Mouse (Mus musculus) heart, postnatal 10 days (tissue): ENCODE data around the gene Ankrd13a. TPM values are rescaled to one million over a fixed set of nuclear protein-coding genes. Genes with fewer than 3 reads are reported as not detected.

Experiments
- DNase-seq, 2 experiments: peaks; one replicate each; pipeline ENCODE4 v3.0.0; 2021
- intact Hi-C: fragments of 180-260 bp; cut with DNase I; formaldehyde crosslinking; loops from one replicate; pipeline ENCODE4 v1.15.1; 2025
- total RNA-seq, 2 experiments: library from RNA; stranded (reverse); gene quantifications; 2 replicates each; pipeline ENCODE4 v1.2.3; 2021

Ankrd13a gene
- 10 to 100 TPM; 54.4 to 55.6 TPM for total RNA-seq

- intact Hi-C loops: loop anchor here (5.0 kb wide), 1 partner anchor 67 kb away; the partner anchor contains the start of gene Tchp
- DNase-seq: peak; percentile 93
Measured at GRCm38 (mm10) chr5:114774403-114775051, at the start of gene Ankrd13a. Gene Ankrd13a (plus strand): TSS chr5:114774677.

GRCm38 (mm10) chr5:114728160-114728559, 46.3 kb upstream of the Ankrd13a start:
- intact Hi-C loops: no loop called here
- DNase-seq: peak; percentile 66 to 68

- DNase-seq: peak; percentile 55 to 57
- intact Hi-C loops: no loop called here
Measured at GRCm38 (mm10) chr5:114730129-114730528, 44.3 kb upstream of the Ankrd13a start.

GRCm38 (mm10) chr5:114731498-114731897, 43.0 kb upstream of the Ankrd13a start:
- no peak for DNase-seq
- intact Hi-C loops: no loop called here

- no peak for DNase-seq
Measured at GRCm38 (mm10) chr5:114731969-114732368, 42.5 kb upstream of the Ankrd13a start.

GRCm38 (mm10) chr5:114733606-114734005, 40.9 kb upstream of the Ankrd13a start:
- intact Hi-C loops: no loop called here
- no peak for DNase-seq

More at GRCm38 (mm10) chr5:114731969-114732368, 42.5 kb upstream of the Ankrd13a start:
- intact Hi-C loops: no loop called here

GRCm38 (mm10) chr5:114737090-114737887, 37.2 kb upstream of the Ankrd13a start:
- intact Hi-C loops: no loop called here
- peak in 1 of 2 experiments; percentile 25 for DNase-seq

GRCm38 (mm10) chr5:114738707-114739241, 35.7 kb upstream of the Ankrd13a start:
- intact Hi-C loops: loop anchor here (2.0 kb wide), 1 partner anchor 34 kb away; no protein-coding TSS in a partner anchor
- peak; percentile 82 to 88 for DNase-seq

GRCm38 (mm10) chr5:114740595-114740994, 33.9 kb upstream of the Ankrd13a start:
- intact Hi-C loops: no loop called here
- no peak for DNase-seq

GRCm38 (mm10) chr5:114742572-114742971, 31.9 kb upstream of the Ankrd13a start:
- no peak for DNase-seq
- intact Hi-C loops: no loop called here

- intact Hi-C loops: no loop called here
Measured at GRCm38 (mm10) chr5:114742998-114743696, 31.3 kb upstream of the Ankrd13a start.

GRCm38 (mm10) chr5:114743697-114744090, 30.8 kb upstream of the Ankrd13a start:
- intact Hi-C loops: no loop called here
- no peak for DNase-seq

More at GRCm38 (mm10) chr5:114742998-114743696, 31.3 kb upstream of the Ankrd13a start:
- DNase-seq: peak; percentile 83 to 87

GRCm38 (mm10) chr5:114745581-114745980, 28.9 kb upstream of the Ankrd13a start:
- intact Hi-C loops: no loop called here
- DNase-seq: peak; percentile 40 to 49

GRCm38 (mm10) chr5:114746886-114747285, 27.6 kb upstream of the Ankrd13a start:
- no peak for DNase-seq
- intact Hi-C loops: loop anchor here (2.0 kb wide), 1 partner anchor 24 kb away; no protein-coding TSS in a partner anchor

GRCm38 (mm10) chr5:114747521-114747920, 27.0 kb upstream of the Ankrd13a start:
- intact Hi-C loops: loop anchor here (2.0 kb wide), 1 partner anchor 23 kb away; no protein-coding TSS in a partner anchor
- DNase-seq: no peak

GRCm38 (mm10) chr5:114750325-114750724, 24.2 kb upstream of the Ankrd13a start:
- intact Hi-C loops: no loop called here
- DNase-seq: no peak

GRCm38 (mm10) chr5:114752397-114752796, 22.1 kb upstream of the Ankrd13a start:
- intact Hi-C loops: no loop called here
- DNase-seq: no peak

- intact Hi-C loops: no loop called here
- DNase-seq: no peak
Measured at GRCm38 (mm10) chr5:114753384-114753783, 21.1 kb upstream of the Ankrd13a start.

- DNase-seq: no peak
- intact Hi-C loops: no loop called here
Measured at GRCm38 (mm10) chr5:114759536-114760090, 14.9 kb upstream of the Ankrd13a start.

GRCm38 (mm10) chr5:114761980-114762379, 12.5 kb upstream of the Ankrd13a start:
- intact Hi-C loops: no loop called here
- DNase-seq: peak; percentile 20 to 38
